Mouse (Mus musculus): ENCODE data around the gene Cux2.

DNA sequence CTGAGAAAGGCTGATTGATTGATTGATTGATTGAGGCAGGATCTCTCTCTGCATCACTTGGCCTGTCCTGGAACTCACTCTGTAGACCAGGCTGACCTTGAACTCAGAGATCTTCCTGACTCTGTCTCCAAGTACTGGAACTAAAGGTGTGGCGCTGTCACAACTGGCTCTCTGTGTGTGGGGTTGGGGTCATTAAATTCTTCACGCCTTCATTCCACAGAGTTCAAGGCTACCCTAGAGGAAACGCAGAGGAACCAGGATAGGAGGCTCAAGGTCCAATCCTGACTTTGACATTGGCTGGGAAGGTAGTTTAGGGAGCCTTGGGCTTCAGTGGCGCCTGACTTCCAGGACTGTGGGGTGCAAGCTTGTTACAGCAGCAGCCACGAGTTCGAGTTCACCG is 159.0 kb downstream of the Cux2 start:
- no peak for TF ChIP-seq GATA1 (IDR thresholded peaks at IDR 0.05; ENCODE audit: borderline replicate concordance, low read length)
- TF ChIP-seq CTCF (IDR thresholded peaks at IDR 0.05; ENCODE audit: low read depth, low read length): no peak
- no peak for TF ChIP-seq GATA2 (IDR thresholded peaks at IDR 0.05; ENCODE audit: borderline replicate concordance, low read depth, low read length)
- TF ChIP-seq TAL1 (conservative IDR thresholded peaks at IDR 0.05; ENCODE audit: low read depth, low read length): no peak
- no peak for TF ChIP-seq POLR2AphosphoS5 (IDR thresholded peaks at IDR 0.05; ENCODE audit: insufficient replicate concordance, low read depth, low read length)

All from G1E (cell line).